Mouse (Mus musculus) hindlimb bud, embryonic 11.5 days (tissue): ENCODE measurements around the gene Chpf.

Experiments
- DNase-seq: peaks from one replicate; pipeline ENCODE4 v3.0.0-alpha.2; 2012; ENCODE audit warnings: low read depth, low spot score; ENCODE audit errors: extremely low spot score

Chpf gene

GRCm38 (mm10) chr1:75442811-75443210 is 36.3 kb downstream of the Chpf start:
- DNase-seq: no peak

DNA sequence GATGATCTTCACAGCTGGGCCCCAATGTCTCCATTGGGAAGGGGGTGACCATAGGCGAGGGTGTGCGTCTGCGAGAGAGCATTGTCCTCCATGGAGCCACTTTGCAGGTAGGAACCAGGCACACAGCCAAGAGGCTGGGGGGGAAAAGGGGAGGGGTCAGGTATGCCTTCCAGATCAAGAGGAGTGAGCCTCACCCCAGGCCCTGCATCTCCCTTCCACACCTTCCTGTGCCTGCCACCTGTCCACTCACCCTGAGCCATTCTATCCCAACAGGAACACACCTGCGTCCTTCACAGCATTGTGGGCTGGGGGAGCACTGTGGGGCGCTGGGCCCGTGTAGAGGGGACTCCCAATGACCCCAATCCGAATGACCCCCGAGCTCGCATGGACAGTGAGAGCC is 36.9 kb downstream of the Chpf start:
- no peak for DNase-seq

DNA sequence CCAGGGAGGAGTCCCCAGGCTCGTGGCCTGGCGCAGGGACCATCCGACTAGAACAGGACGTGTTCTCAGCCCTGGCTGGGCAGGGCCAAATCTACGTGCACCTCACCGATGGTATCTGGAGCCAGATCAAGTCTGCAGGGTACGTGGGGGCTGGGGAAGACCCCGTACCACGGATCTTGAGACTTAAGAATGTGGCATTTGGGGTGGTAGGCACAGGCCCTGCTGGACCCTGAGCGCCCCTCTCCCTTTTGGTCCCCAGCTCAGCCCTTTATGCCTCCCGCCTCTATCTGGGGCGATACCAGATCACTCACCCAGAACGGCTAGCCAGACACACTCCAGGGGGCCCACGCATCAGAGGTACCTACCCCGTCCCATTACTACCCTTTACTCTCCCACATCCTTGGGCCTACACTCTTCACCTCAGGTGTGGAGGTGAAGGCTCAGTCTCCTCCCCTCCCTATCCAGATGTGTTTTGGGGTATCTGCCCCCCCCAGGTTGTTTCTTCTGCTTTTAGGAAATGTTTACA is 37.6 kb downstream of the Chpf start:
- no peak for DNase-seq

GRCm38 (mm10) chr1:75440661-75441060 is 38.4 kb downstream of the Chpf start:
- no peak for DNase-seq

DNA sequence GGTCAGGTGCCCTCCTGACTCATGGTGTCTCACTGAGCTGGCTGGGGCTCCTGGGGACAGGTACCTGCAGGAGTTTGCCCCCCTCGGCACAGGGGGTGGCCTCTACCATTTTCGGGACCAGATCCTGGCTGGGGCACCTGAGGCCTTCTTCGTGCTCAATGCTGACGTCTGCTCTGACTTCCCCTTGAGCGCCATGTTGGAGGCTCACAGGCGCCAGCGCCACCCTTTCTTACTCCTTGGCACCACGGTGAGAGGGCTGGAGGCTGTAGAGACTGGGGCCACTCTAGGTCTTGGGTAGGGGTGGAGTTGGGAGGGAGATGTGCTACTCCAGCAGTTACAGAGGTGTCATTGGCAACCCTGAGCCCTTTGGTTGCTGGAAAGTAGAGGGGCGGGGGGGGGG is 40.3 kb downstream of the Chpf start:
- no peak for DNase-seq

GRCm38 (mm10) chr1:75435475-75436328 is 43.4 kb downstream of the Chpf start, which contains the start of gene Gmppa:
Gene Gmppa (plus strand): TSS chr1:75435930.
- peak; percentile 82 for DNase-seq

DNA sequence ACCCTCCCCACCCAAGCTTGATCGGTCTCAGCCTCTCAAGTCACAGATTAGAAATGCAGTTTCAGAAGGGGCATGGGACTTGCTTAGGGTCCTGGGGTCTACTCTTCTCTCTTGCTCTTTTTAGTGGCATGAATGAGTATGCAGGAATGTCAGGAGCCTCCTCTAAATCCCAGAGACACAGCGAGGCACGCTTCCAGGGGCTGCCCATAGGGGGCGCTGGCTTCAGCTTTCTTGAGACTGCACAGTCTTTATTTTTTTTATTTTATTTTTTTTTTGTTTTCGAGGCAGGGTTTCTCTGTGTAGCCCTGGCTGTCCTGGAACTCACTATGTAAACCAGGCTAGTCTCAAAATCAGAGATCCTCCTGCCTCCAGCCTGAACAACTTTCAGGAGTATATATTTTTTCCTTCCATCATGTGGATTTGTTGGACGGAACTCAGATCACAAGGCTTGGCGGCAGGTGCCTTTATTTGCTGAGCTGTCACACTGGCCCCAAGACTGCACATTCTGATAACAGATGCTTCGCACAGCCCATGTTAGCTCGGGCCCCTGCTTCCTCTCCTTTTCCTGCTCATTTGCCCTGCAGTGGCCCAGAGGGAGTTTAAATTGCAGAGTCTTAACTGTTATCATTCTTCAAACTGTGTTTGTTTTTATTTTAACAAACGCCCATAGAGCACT is 53.2 kb downstream of the Chpf start:
- no peak for DNase-seq
